Mouse (Mus musculus) heart, adult 9 months (tissue): ENCODE data around the gene Ankrd44.
"Not testable (repeated sequence)": the region's sequence is repeated elsewhere in the genome, so short reads cannot be mapped to it uniquely, and the experiment has no call there.

ENCODE experiments used
- DNase-seq, 2 experiments: peaks; one replicate each; pipeline ENCODE4 v3.0.0; 2022; ENCODE audit warnings: low spot score in 2 of 2

Gene Ankrd44

DNA sequence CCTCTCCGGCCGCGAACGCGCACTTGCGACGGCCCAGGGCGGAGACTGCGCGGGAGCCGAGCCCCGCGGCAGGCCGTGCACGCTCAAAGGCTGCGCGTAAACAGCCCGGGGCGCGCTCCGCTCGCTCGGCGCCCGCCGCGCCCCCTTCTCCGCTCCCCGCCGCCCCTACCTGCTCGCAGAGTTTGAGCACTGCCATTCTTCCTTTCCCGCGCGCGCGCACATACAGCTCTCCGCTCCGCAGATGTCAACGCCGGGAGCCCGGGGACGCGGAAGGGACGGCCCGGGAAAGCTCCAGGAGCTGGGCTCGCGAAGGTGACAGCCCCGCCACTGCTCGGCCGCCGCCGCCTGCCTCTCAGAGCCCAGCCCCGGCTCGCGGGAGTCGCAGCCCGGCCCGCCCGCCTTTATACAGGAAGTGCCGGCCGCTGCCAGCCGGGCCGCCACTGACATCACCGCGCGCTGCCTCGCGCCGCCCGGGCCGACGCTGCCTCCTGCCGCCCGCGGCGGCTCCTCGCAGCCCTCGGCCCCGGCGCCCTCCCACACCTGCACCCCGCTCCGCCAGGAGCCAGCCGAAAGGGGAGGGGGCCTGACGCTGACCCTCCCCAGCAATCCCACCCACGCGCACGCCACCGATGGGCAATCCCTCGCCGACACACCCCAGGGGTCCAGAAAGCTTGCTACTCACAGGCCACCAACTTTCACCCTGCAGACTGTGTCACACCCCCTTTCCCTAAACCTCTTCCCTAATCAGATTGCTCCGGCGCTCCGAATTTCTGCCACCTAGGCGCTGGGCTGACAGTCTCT, at the start of gene Ankrd44:
Gene Ankrd44, minus strand, starts transcription at position 417 of the 801 bp plus-strand sequence.
- peak; percentile 80 to 84 for DNase-seq

DNA sequence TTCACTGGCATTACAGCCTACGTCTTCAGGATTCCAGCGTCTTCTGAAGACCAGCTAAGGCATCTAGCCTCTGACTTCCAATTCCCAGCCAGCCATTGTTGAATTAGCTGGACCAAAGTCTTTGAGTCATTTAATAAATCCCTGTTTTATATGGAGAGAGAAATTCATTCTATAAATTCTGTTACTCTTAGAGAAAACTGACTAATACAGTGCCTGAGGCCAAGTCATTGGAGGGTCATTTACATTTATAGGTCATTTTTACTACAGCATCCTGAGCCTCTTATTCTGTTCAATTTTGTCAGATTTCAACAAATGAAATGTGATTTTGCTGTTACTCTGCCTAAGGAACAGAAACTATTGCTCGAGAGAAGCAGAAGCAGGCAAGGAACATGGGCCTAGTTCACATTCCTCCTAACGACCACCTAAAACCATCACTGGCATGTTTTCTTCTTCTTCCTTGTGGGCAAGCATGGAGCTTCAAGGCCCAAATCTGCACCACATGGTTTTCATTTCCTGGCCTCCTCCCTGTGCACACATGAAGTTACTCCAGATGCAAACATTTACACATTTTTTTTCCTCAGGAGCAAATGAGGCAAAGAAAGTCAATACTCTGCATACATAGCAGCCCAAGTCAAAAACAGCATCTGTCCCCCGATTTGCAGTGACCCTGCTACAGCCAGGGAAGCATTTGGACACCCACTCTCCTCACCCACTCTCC, 45.7 kb upstream of the Ankrd44 start:
- no peak for DNase-seq

DNA sequence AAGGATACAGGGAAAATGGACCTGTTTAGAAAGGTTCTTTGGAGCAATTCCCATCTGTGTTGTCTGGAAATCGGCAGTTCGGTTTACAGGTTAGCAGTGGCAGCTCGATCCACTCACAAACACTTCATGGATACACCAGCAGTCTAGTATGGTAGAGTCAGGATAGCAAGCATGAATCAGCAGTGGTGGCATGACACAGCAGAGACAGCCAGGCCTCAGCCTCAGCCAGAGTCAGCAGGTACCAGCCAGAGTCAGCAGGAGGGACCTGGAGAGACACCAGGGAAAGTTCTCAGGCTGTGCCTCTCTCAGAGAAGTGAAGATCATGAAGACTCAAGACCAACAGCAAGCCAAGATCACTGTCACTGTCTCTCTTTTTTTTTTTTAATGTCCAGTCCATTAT, 40.7 kb upstream of the Ankrd44 start:
- DNase-seq: no peak

DNA sequence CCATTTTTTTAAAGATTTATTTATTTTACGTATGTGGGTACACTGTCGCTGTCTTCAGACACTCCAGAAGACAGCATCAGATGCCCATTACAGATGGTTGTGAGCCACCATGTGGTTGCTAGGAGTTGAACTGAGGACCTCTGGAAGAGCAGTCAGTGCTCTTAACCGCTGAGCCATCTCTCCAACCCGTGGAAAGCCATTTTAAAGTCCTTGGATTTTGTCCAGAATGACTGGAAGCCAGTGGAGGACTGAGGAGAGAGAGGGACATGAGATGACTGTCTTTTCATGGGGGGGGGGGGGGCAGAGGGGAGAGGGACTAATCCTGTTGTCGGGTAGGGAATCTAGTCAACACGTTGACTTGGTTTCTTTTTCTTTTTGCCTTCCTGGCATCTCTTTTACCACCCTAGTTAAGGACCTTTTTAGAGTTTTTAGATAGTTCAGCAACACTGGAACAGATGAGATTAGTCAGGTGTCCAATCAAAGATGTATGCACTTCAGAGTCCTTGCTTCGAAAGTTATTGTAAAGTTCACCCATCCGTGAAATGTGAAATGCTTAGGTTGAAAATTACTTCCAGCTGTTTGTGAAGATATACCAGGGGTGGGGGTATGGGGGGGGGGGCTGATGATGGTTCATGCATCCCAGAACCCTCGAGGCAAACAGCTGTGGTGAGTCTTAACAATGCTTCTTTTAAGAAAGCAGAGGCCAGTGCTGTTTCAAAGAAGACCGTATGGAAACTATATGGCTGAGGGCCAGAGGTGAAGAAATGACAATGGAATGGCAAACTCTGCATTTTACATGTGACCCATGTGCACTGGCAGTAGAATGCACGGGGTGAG, 39.2 kb upstream of the Ankrd44 start:
- no peak for DNase-seq

DNA sequence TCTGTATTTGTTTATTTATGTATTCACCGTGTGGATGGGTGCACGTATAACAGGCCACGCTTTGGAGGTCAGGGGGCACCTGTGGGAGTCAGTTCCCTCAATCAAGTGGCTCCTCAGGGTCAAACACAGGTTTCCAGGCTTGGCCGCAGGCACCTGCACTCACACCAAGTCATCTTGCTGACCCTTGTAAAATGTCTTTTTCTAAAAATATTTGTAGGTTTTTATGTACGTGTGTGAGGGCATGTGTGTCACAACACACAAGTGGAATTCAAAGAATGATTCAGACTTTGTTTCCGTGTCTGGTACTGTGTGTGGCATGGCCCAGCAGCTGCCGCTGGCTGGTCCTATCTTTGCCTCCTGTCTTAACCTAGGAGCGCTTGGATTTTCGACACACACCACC, 35.5 kb upstream of the Ankrd44 start:
- DNase-seq: no peak

DNA sequence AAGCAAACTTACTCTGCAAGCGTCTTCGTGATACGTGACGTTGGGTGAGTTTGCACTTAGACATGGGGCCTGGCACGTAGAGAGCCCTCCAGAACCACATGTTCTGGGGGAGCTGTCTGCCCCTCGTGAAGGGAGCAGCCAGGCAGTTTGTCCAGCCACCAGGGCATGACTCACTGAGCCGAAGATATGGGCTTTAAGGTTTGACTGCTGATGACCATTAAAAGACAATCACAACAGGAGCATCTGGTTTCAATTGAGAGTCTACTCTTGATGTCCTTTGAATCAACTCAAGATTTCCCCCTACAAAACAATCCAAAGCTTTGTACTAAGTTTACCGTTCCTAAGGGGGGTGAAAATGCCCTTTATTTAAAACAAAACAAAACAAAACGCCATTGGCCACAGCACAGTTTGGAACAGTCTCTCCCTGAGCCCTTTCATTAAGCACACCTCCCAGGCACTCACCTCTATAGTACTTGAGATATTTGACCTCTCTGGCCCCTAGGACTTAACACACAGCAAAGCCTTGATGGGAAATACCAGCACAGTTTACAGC, 34.5 kb upstream of the Ankrd44 start:
- DNase-seq: no peak

DNA sequence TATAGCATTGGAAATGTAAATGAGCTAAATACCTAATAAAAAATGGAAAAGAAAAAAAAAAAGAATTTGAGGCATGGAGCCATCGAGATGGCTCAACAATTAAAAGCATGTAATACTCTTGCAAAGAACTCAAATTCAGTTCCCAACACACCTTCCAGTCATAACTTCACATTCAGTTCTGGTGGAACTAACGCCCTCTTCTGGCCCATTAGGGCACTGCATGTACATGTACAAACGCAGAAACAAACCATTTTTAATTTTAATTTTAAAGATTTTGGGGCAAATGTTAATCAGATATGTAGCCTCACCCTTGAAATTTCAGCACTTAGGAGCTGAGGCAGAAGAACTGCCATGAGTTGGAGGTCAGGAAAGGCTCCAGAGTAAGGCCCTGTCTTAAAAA, 32.3 kb upstream of the Ankrd44 start:
- no peak for DNase-seq

DNA sequence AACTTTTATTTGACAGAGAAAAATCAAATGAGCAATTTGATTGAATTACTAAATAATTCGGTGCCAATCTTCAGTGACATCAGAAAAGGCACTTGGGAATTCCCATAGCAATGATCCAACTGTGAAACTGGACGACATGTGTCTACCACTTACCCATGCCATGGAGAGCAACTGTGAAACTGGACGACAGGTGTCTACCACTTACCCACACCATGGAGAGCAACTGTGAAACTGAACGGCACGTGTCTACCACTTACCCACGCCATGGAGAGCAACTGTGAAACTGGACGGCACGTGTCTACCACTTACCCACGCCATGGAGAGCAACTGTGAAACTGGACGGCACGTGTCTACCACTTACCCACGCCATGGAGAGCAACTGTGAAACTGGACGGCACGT, 30.8 kb upstream of the Ankrd44 start:
- not testable (repeated sequence) for DNase-seq

DNA sequence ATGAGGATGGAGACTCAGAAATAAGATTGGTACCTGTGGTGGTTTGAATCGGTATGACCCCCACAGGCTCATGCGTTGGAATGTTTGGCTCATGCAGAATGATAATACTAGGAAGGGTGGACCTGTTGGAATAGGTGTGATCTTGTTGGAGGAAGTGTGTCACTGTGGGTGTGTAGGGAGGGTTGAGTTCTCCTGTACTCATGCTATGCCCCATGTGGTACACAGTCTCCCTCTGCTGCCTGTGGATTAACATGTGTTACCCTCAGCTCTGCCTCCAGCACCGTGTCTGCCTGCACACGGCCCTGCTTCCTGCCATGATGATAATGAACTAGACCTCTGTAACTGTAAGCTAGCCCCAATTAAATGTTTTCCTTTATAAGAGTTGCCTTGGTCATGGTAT, 28.7 kb upstream of the Ankrd44 start:
- DNase-seq: no peak

DNA sequence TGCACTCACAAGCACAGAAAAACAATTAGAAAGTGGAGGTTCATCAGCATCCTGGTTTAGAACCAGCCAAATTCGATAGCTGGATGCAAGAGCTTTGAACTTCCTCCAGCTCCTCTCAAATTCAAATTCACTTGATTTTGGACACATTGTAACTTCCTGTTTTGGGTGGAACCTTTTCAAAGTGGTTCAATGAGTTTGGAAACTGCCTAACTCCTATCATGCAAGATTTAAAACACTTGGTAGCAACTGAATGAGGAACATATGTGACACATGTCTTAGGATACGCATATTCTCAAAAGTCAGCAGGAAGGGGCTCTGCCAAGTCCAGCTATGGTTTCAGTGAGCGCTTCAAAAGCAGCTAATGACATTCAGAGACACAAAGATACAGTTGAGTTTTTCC, 18.5 kb upstream of the Ankrd44 start:
- no peak for DNase-seq

DNA sequence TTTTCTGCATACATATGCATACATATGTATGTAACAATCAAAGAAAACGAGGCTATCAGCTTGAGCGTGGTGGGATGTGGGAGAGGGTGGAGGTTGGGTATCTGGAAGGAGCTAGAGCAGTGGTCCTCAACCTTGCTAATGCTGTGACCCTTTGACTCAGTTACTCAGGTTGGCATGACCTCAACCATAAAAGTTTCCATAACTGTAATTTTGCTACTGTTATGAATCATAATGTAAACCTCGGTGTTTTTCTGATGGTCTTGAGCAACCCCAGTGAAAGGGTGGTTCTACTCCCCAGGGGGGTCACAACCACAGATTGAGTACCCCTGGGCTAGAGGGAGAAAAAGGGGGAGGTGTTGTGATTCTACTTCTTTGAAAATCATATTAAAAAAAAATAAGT, 9.3 kb upstream of the Ankrd44 start:
- no peak for DNase-seq

DNA sequence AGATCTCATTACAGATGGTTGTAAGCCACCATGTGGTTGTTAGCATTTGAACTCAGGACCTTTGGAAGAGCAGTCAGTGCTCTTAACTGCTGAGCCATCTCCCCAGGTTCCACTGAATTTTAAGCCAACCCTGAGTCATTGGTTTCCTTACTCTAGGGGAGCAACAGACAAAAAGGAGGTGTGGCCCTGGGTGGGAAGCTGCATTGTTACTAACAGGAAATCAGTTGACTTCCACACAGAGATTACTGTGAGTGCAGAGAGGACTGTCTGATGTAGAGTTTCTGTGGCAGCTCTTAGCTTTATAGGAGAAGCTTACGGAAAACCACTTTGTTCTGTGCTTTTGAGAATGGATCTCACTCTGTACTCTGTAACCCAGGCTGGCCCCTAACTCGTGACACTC, 8.7 kb upstream of the Ankrd44 start:
- DNase-seq: no peak

DNA sequence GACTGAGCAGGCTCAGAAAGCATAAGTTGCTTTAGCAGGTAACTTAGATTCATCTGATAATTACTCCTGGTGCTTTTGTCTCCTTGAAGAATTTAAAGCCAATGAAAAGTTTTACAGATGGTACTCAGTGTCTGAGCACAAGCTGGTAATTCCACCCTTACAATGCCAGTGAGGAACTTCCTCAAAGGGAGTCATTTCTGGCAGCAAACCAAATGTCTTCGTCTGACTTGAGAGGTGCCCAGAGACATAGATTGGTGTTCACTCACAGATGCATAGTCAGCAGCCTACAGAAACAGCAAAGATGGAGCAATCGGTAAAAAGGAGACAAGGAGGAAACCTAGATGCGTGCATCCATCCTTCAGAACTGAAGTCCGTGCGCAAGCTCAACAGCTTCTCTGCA, 7.5 kb upstream of the Ankrd44 start:
- DNase-seq: no peak

DNA sequence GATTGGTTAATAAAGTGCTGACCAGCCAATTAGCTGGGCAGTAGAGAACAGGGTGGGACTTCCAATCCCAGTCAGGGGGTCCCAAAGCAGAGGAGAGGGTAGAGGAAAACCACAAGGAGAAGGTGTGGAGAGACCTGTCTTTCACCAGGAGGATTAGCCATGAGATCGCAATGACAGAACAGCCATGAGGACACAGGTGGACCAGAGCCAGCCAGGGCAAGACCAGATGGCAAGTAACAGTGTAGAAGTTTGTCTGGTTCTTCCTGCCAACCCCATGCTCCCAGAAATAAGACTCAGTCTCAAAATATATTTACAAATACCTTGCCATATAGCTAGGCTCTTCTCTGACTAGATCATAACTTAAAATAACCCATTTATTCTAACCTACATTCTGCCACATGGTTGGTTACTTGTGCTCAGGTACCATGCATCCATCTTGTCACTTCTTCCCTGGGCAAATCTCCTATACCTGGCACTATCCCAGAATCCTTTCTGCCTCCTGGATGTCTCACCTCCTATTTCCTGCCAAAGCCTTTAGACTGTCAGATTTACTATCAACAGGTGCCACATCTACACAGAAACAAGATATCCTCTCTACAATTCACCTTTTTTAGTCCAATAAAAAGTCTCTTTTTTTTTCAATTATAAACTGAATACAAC, 6.4 kb upstream of the Ankrd44 start:
- no peak for DNase-seq

DNA sequence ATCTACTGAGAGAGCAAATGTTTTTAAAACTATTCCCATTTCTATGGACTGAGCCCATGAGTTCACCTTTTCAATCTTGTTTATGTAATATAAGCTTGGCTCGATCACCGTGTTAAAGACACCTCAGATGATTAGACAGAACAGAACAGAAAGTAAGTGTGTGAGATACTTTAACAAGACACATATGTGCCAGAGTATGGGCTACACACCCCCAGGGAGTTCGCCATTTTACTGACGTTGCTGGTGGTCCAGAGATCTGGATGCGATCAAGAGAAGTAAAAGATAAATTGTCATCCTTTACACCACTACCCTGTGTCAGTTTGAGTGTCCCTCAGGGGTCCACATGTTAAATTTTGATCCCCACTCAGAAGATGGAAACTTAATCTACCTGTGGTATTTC, 5.0 kb upstream of the Ankrd44 start:
- no peak for DNase-seq

DNA sequence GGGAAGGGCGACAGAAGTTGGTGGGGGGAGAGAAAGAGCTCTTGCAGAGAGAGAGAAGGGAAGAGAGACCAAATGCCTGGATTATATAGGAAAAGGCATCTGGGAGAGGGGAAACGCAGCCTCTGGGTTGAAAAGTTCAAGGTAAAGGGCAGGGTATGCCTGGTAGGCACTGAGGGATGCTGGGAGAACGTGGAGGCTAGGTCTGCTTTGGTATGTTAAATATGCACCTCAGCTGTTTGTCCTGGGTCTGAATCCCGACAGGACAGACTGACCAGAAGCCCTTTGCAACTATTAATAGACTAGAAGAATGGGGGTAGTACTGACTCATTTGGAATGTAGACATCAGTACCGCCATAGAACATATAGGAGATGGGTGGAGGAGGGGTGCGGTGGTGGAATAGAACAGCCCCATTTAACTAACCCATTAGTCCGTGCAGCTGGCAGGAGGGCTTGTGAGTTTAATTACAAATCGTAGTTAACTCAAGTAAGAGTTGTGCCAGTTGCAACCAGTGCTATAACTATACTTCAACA, 4.5 kb upstream of the Ankrd44 start:
- no peak for DNase-seq

DNA sequence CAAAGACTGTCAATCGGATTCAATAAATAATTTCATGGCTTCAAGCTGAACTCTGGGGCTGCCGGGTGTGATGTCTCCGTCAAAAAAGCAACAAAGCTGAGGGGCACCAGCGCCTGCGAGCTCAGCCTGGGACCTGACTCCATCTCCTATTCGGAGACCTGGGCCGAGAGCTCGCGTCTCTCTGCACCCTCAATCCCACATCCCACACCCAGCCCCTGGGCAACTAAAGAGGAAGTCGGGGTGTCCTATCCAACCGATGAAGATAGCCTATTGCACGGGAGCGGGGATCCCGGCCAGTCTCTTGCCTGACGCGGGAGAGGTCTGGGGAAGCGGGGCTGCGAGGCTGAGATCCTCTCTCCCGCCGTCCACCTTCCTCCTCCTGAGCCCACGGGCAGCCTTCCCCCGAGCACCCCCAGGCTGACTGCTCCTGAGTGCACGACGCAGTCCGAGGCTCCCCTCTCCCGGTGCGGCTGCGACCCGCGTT, 694 bp downstream of the Ankrd44 start:
- peak in 1 of 2 experiments; percentile 52 for DNase-seq

DNA sequence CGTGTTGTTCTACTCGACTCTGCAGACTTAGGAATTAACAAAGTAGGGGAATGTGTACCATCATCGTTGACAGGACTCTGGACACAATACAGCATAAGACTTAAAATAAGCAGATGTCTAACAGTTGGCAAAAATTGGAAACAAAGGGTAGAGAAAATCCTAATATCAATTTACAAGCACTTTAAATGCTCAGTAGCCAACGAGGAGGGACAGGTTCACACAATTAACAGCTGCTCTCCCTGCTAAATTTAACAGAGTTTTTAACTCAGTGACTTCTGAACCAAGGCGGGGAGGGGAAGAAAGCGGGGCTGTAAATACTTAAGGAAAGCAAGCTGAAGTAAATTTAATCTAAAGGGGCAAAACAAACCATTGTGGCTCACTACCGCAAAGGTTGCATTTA, 1.4 kb downstream of the Ankrd44 start:
- DNase-seq: no peak

DNA sequence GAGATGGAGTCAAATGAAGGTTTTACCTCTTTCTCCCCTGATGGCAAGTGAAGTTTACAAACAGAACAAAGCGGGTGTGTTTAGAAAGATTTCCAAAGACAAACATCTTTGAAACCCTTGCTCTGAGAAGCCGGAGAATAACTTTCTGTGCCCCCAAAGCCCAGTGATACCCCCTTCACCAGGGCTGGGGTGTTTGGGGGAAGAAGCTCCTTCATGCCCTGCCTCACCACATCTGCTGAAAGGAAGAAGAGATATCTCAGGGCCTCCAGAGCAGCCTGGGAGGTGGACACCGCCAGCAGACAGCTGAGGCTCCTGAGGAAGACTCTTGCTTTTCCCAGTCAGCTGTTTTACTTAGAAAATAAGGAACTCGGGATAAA, 1.9 kb downstream of the Ankrd44 start:
- DNase-seq: no peak

DNA sequence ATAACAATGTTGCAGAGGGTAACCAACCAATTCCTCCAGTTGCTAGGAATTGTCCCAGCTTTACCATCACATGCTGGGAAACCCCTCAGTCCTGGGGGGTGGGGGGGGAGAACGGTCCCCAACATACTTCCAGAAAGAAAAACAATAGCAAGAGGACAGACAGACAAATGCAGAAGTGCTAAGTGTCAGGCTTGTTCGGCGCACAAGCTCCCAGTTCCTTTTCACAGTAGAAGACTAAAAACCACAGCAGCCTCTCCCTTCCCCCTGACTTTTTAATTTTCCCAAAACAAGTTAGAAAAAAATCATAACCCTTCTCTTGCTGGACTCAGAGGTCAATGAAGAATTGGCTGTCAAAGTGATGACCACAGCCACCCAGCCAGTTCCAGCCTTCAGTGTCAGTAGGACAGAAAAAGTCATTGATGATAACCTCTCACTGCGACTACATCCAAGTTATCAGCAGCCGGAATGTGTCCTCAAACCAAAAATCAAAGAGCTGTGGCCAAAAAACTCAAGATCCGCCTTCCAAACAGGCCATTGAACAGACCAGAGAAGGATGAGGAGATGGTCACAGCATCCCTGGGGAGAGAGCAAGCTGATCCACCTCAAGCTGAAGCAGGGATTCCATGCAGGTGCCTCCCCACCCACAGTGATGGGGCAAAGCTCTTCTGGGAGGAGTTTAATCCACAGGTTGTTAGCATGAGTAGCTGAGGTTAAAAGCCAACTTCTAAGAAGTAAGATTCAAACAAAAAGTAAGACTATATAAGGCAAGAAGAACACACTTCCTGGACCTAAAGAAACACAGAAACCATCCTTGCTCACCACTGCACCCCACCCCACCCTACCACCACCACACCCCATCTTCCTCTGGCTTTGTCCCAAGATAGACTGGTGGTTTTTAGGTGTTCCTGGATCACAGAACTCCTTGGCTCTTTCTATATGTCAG, 2.5 kb downstream of the Ankrd44 start:
- no peak for DNase-seq
